Mouse (Mus musculus) cerebellum, adult (tissue): Measurements from ENCODE around the gene Syce1l.

Experiments
- ATAC-seq: cut with Nextera tagmentation; 2 replicates; pipeline ENCODE4 v1.9.2; 2017; ENCODE audit warnings: mild to moderate bottlenecking, moderate library complexity, mixed read lengths; ENCODE audit not compliant: insufficient number of reproducible peaks, low FRiP score, low TSS enrichment

The Syce1l gene

DNA sequence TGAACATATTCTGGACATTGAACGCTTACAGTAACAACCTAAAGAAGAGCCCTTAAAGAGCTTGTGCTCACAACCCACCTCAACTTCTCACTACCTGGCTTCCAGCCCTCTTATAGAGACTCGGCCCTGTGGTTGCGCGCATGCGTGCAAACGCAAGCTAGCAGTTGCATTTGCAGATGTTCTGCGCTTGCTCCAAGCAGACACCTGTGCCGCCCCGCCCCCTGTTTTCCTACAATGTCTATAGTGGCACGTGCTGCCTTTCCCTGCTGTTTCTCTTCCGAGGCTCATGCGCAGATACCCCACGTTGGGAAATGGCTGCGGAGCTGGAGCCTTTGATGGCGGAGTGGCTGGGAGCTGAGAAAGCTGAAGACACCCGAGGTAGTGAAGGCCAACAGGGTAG is at the start of gene Syce1l:
Gene Syce1l (plus strand): TSS at position 288 of the 400 bp plus-strand sequence.
- ATAC-seq: no peak

DNA sequence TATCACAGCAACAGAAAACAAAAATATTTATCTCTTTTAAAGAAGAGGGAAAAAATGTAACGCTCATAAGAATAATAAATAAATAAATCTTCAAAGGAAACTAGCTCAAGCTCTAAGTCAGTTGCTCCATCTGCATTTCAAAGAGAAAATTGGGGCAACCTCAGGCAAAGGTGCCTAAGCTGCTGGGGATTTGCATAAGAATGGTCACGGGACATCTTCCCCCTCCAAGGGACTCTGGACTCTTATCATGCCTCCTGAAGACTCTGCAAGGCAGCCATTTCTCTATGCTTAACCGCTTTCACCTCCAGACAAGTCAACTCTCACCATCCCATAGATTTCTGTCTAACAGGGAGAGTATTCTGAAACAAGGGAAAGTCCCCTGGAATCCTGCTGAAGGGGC is 44.6 kb upstream of the Syce1l start:
- ATAC-seq: no peak

DNA sequence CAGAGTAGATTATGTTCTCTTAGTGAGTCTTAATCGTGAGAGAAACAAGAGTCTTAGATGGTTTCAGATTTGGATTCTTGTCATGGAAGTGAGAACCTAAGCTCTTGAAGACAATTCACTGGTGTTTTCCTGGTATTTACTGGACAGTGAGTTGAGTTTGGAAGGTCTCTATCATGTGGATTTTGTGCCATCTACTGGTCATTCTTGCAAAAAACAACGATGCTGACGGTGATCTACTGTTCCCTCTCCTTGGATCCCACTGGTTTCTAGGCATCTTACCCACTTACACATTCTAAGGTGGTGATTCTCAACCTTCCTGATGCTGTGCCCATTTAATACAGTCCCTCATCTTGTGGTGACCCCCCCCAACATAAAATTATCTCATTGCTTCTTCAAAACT is 10.4 kb upstream of the Syce1l start:
- no peak for ATAC-seq

DNA sequence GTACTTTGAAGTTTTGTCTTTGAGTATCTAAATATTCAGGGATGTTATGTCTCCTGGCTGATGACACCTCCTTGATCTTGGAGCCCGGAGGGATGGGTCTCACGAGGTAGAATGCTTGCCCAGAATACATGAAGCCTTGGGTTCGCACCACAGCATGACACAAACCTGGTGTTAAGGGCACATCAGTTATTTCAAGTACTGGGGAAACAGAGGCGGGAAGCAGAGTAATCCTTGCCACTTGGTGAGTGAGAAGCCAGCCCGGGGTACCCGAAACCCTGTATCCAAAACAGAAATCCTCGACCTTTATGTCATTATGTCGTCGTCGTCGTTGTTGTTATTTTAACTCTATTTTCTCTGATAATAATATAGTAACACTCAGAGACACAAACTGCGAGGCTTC is 8.9 kb upstream of the Syce1l start:
- no peak for ATAC-seq

DNA sequence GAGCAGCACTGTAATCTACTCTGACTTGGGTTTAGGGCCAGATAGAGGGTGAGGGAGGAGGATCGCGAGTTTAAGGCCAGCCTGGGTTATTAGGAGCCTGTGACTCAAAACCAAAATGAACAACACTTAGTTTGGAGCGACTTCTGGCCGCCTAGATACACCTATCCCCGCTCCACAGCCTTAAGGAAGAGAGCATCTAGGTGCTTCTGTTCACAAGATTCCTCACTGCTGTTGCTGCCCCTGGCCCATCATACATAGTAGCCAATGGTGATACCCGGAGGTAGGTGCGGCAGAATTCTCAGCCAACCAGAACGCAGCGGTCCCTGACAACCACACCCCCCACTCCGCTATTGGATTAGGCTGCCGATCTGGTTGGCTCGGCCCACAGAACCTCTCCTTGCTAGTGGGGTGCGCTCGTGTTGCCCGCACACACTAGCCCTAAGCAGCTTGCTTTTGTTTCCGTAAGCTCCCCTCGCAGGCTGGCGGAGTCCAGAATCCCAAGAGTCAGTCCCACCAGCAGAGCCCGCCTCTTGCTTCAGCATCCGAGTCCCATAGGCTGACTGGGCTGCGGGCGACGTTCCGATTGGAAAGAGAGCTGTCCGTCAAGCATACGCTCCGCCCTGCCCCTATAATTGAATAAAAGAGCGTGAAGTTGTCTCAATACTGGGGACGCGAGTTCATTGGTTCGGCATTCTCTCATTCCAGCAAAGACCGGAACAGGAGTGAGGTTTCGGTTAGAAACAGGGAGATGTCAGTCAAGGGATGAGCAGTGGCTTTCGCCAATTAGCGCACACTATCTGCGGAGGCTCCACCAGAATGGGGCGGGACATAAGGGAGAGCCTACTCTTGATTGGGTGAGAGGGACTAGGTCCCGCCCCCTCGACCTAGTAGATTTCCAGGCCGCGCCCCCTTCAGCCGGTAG is 8.1 kb upstream of the Syce1l start, which contains the start of gene Mon1b:
Gene Mon1b (plus strand): TSS at position 918 of the 922 bp plus-strand sequence.
- peak; percentile 92 for ATAC-seq

DNA sequence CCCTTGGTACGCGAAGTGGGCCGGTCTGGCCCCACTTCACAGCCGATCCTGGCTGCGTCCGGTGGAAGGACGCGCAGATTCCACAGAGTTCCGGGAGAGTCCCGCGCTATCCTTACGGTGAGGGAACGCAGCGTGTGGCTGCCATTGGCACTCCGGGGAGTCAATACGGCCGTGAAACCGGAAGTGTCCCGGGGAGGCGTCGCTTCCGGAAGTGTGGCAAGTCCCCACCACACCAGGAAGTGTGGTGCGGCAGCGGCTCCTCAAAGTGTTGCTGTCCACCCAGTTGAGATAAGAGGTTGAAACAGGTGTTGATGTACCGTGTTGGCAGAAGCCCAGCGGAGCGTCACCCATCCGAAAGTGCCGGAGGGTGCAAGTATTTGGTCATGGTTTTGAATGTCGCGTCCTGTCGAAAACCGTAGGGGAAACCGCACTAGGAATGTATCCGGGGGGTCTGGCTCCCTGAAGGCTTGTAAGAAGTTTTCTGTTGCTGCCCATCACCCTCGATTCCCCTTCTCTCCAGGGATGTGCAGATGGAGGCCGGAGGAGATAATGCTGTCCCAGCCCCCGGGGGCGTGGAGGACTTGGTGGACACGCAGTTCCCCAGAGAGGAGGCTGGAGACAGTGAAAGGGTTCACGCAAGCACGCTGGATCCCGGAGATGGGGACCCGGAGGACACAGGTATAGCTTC is 7.3 kb upstream of the Syce1l start:
- ATAC-seq: peak; percentile 51

DNA sequence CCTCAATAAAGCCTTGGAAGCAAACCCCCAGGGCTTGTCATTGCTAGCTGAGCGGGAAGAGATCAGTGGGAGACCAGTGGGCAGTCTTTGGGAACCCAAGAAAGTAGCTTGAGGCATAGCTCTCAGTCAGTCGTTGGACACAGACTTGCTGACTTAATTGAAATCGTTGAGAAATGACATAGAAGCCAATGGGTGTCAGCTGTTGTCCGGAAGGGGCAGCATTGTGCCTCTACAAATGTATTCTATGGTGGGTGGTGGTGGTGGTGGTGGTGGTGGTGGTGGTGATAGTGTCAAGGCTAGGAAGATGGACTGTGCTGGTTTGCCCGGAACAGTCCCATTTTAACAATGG is 6.8 kb upstream of the Syce1l start:
- ATAC-seq: no peak

DNA sequence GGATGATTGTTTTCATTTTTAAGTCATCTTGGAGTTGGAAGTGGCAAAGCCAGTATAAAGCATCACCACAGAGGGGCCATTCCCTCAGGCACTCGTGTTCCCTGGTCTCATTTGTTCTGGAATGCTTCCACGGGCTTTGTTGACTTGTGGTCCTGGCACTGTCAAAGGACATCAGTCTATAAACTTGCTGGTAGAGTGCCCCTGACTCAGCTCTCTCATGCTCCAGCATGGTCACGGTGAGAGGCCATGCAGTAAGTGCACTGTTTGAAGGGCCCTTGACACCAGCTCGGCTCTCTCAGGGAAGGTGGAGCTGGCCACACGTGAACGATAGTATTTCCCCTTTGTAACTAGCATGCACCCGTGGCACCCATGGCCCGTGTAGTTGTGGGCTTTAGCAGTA is 2.7 kb upstream of the Syce1l start:
- ATAC-seq: no peak

DNA sequence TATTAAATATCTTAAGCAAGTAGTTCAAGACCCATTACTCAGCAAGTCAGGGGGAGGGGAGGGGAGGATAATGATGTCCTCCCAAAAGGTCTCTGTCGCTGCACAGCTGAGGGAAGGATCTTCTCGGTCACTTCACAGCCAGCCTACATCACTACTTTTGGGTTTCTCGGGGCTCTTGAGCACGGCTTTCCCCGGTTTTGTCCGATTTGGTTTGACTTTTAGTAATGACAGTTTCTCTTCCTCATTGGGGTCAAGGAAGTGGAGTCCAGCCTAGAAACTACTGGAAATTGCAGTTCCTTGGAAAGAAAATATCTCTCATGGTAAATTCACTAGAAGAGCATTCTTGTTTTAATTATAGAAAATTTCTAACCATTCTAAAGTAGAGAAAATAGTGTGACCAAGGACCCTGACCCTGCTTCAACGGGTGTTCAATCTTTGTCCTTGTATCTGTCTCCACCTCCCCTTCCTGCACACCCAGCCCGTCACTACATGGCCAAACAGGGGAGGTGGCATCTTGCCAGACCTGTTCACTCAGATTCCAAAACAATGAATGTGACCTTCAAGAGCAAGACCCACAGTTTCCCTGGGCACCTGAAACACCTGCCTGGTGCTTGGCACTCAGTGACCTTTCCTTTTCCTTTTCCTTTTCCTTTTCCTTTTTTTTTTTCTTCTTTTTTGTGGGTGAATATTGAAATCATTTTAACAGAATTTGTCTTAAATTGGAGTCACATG is 632 bp downstream of the Syce1l start:
- no peak for ATAC-seq

DNA sequence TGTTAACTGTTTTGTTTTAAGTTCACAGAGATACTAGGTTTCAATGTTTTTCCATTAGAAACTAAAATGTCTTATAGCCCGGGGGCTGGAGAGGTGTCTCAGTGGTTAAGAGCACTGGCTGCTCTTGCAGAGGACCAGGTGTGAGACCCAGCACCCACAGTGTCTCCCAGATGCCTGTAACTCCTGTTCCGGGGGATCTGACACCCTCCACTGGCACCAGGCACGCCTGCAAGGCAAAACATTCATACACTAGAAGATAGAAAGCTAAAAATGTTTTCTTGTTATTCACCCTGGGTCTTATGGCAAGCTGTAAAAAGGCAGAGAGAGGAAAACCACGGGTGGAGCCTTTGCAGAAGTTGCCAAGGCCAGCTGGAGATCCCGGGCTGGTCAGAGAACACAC is 2.2 kb downstream of the Syce1l start:
- ATAC-seq: no peak

DNA sequence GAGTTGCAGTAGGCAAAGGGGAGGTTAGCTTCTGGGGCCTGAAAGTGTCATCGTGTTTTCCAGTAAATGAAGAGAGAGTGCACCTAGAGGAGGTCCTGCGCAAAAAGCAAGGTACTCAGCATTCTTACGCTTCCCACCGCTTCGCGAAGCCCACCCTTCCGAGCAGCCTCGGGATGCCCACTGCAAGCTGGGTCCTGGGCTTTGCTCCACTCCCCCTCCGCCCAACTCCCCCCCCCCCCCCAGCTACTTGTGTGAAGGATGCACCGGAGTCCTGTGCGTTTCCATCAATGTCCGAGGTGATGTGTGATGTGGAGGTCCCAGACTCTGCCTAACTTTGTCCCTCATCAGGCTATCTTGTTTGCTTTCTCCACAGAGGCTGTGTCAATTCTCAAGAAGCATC is 9.4 kb downstream of the Syce1l start:
- ATAC-seq: no peak

DNA sequence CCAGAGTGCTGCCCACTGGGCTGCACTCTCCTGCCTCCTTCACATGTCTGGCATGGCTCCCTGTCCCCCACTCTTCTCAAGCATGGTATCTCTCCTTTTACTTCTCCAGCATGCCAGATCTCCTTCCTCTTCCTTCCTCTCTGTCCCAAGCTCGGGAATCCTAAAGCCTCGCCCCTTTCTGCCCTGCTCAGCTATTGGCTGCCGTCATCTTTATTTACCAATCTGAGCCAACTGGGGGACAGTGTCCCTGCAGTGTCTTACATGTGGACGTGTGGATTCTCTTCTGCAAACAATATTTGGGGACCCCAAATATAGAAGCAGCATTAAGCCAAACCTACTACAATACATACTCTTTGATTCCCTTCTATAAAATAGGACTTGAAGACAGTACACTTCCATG is 10.1 kb downstream of the Syce1l start:
- ATAC-seq: no peak

DNA sequence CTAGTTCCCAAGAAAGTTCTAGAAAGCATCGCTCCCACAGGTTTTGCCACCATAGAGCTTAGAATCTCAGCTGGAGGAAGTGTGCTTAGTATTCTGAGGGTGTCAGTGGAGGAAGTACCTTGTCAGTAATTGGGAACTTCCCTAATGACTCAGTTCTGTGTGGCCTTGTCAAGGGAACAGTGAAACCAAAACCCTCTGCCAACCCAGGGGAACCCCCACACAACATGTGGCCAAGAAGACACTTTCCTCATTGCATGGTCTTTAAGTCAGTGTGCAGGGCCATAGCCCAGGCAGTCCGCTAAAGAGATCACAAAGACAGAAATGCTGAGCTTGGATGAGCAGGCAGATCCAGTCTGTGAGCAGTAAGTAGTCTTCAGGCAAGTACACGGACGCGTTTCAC is 13.1 kb downstream of the Syce1l start:
- no peak for ATAC-seq

DNA sequence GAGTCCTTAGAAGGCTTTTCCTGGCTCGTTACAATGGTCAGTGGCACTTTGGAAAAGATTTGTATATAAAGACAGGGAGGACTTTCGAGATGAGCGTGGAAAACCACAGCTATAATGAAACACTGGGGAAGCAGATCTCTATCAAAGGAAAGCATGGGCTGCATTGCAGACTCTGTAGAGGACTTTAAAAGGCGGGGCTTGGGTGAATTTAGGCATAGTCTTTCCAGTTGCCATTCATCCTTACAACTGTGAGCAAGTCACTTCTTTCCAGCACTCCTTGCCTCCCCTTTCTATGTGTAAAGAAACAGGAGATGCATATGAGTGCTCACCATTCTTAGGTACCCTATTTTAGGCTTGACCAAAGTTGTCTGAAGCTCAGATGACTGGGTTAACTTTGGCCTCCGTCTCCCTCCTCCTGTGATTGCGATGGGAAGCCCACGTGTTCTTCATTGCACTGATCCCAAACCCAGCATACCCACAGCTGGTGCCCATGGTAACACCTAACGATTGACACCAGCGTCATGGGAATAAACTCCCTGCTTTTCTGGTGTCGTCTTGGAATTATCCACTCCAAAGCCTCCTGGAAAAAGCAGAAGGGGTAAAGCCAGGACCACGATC is 13.8 kb downstream of the Syce1l start:
- ATAC-seq: no peak

DNA sequence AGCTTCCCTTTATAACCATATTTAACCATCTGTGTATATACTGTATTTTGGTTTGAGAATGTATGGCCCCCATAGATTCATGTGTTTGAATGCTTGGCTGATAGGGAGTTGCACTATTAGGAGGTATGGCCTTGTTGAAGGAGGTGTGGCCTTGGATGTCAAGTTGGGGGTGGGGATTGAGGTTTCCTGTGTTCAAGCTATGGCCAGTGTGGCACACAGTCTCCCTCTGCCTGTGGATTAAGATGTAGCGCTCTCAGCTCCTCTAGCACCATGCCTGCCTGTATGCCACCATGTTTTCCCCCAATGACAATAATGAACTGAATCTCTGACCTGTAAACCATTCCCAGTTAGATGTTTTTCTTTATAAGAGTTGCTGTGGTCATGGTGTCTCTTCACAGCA is 17.1 kb downstream of the Syce1l start:
- no peak for ATAC-seq

DNA sequence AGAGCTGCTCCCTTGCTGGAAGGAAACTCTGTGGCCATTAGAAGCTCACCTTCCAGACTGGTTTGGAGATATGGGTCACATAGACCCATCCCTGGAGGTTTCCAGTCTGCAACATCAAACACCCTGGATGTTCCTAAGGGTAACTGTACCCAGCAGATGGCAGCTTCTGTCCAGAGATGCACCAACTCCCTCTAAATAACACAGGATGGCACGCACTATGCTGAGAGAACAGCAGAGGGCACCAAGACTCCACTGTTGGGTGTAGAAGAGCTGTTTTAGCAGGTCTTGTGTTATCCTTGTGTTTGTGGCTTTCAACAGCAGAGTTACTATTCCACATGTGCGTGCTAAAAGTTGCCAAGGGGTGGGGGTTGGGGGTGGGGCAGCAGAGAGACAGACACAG is 21.5 kb downstream of the Syce1l start:
- ATAC-seq: peak; percentile 81

DNA sequence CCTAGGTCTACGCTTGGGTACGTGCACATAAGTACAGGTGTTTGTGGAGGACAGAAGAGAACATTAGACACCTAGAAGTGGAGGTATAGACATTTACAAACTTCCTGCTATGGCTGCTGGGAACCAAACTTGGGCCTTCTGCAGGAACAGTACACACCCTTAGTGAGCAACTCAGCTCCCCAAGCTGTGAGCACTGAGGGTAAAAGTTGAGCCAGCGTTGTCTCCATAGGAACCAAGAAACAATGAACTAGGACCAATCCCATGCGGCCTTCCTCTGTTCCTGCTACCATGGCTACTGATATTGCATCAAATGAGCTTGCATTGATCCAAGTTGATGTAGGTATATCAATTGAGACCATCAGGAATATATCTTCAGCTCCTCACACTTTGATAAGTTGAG is 22.0 kb downstream of the Syce1l start:
- no peak for ATAC-seq

DNA sequence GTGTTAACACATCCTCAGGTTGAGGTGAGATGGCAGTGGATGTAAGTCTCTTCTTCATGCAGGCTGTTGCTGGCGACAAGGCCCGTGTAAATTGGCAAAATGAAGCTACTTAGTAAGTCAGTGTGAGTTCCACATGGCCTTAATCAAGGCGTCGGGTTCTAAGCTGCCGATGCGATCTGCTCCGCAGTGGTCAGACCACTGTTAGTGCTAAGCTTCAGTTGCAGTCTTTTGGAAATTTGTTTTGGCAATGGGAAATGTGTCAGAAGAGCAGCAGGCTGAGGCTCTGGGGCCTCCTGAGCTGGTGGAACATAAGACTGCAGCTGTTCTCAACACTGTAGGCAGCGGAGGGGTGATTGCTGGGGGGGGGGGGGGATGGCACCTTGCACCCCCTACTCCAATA is 22.9 kb downstream of the Syce1l start:
- no peak for ATAC-seq

DNA sequence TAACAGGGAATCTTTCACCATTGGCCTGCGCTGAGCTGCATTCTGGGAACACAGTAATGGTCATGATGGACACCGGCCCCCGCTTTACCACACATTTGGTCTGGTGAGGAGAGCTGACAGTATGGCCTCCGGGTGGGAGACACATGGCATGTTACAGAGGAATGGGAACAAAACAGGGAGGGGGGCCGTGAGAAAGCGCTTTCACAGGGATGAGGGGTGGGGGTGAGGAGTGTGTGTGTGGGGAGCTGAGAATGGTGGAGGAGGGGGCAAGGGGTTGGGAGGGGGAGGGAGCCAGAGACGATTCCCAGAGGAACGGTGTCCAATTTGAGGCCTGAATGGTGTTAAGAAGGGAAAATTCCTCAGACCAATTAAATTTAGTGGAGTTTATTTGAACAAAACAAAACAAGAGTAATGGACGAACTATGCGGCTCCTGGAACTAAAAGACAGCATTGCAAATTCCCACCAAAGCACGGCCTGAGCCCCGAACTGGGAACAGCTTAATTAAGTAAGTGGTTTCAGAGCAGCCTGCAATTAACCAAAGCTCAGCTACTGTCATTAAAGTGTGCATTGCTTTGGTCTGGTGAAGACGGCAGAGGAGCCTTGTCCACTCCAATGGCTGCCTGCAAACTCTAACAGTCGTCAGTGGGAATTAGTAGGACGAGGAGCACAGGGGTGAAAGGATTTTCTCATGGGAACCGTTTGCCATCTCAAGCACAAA is 23.9 kb downstream of the Syce1l start:
- no peak for ATAC-seq

DNA sequence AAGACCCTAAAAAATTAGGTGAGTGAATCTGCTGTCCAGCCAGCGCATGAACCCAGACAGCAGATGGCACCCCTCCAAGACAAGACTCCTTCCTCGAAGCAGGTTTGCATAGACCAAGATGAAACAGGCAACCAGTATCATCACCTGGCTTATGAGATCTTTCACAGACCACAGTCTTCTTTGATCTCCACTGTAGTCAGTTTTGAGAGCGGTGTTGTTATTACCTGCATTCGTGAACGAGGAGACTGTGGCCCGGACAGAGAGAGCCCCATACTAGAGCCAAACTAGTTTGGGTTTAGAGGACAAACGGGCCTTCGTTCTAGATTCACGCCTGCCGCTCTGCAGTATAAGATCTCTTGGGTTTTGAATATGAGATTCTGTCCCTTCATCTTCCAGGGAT is 26.9 kb downstream of the Syce1l start:
- no peak for ATAC-seq
